Comparison of ENCODE assay signal across 16 mouse cellular contexts in genomic region chr13:52047937-52048336, GRCm38 (mm10).
DNase-seq lines count a peak whose midpoint lies in the region; ATAC-seq and TF ChIP-seq lines count a peak whose summit lies in the region.
"Had no signal": no experiment of that assay in that cellular context is flagged by ENCODE, and none has a peak within 500 bp of the region (broad histone marks: within the 10 kb centered on the region; RNA-seq: fewer than 3 reads in every experiment).

No protein-coding gene starts in this region.

- no peaks in the 10 kb centered on the region for H3K27me3 ChIP-seq in forebrain, postnatal 0 days (ENCODE audit: insufficient read depth, low read length)
- H3K27me3 ChIP-seq in forebrain, embryonic 10.5 days (ENCODE audit: poor library complexity, severe bottlenecking), result no peaks in the 10 kb centered on the region
- H3K27me3 ChIP-seq in neural tube, embryonic 13.5 days, result no peaks in the 10 kb centered on the region
- H3K27me3 ChIP-seq: forebrain, embryonic 13.5 days had no signal

- peaks cover 10% of the 10 kb centered on the region for H3K4me1 ChIP-seq in forebrain, postnatal 0 days (ENCODE audit: insufficient read depth)
- peaks cover 25% of the 10 kb centered on the region for H3K4me1 ChIP-seq in forebrain, embryonic 10.5 days
- H3K4me1 ChIP-seq in neural tube, embryonic 13.5 days (replicated peaks), result peaks cover 30% of the 10 kb centered on the region; the same call in 1 of the 2 replicates

- H3K9me3 ChIP-seq in forebrain, postnatal 0 days (ENCODE audit: low read length), result no peaks in the 10 kb centered on the region
- peaks cover 7% of the 10 kb centered on the region; the same call in 1 of the 2 replicates for H3K9me3 ChIP-seq in forebrain, embryonic 10.5 days
- H3K9me3 ChIP-seq in neural tube, embryonic 13.5 days, result no peaks in the 10 kb centered on the region
- H3K9me3 ChIP-seq: forebrain, embryonic 13.5 days had no signal

- H3K27ac ChIP-seq in forebrain, postnatal 0 days (ENCODE audit: low read depth, low read length), result no peak overlapping the region
- H3K27ac ChIP-seq in forebrain, embryonic 10.5 days, result no peak overlapping the region
- peak overlapping the region; percentile 1; the same call in 1 of the 2 replicates for H3K27ac ChIP-seq in left cerebral cortex, adult 2 months
- H3K27ac ChIP-seq in neural tube, embryonic 13.5 days (replicated peaks), result no peak overlapping the region; the same call in 1 of the 2 replicates

- H3K4me2 ChIP-seq in forebrain, postnatal 0 days (ENCODE audit: low read depth), result no peak overlapping the region
- no peak overlapping the region for H3K4me2 ChIP-seq in neural tube, embryonic 13.5 days
- H3K4me2 ChIP-seq: forebrain, embryonic 13.5 days; liver, embryonic 11.5 days had no signal

- intact Hi-C loops in left cerebral cortex, adult 2 months (cut with DNase I), result no loop called here

- H3K4me3 ChIP-seq in forebrain, postnatal 0 days (ENCODE audit: low read depth, low read length), result no peak overlapping the region
- H3K4me3 ChIP-seq in forebrain, embryonic 10.5 days, result no peak overlapping the region
- no peak overlapping the region for H3K4me3 ChIP-seq in left cerebral cortex, adult 2 months
- H3K4me3 ChIP-seq in neural tube, embryonic 13.5 days, result no peak overlapping the region
- H3K4me3 ChIP-seq: forebrain, embryonic 13.5 days had no signal

- DNase-seq in forebrain, postnatal 0 days, result no peak
- no peak for DNase-seq in forebrain, embryonic 10.5 days (ENCODE audit: extremely low spot score, low spot score)
- no peak for DNase-seq in left cerebral cortex, adult 2 months (ENCODE audit: extremely low spot score in 1 of 2, low spot score in 2 of 2)
- no peak for DNase-seq in left cerebral cortex, adult 11 months (ENCODE audit: low spot score)
- DNase-seq in neural tube, embryonic 10.5 days (ENCODE audit: extremely low spot score, low spot score), result no peak
- DNase-seq in spleen, postnatal 4 days (ENCODE audit: low spot score in 2 of 2), result no peak
- DNase-seq: cerebellum, adult 9-11 months; gastrocnemius, postnatal 25 days; kidney, adult 2 months; kidney, postnatal 10 days; thymus, postnatal 36 days had no signal

- WGBS in forebrain, postnatal 0 days, result 58% methylated on average over 6 of the region's 6 CpGs
- WGBS in forebrain, embryonic 10.5 days, result 87% methylated on average over 6 of the region's 6 CpGs
- 61% methylated on average over 6 of the region's 6 CpGs for WGBS in neural tube, embryonic 13.5 days

- peak; percentile 38; the same call in 1 of the 2 replicates for ATAC-seq in forebrain, postnatal 0 days
- ATAC-seq in neural tube, embryonic 13.5 days (ENCODE audit: low read depth), result 0 out of 2 replicates have a peak, but pooled peaks have one; percentile 19
- ATAC-seq in CD4-positive, CD25-positive, alpha-beta regulatory T cell, adult 4 months, result no peak
- ATAC-seq: forebrain, embryonic 13.5 days; inflammation-experienced regulatory T-cells, adult 6 months had no signal

- no peak for TF ChIP-seq CTCF in forebrain, postnatal 0 days (IDR thresholded peaks at IDR 0.05; ENCODE audit: low read depth)
- no peak for TF ChIP-seq CTCF in left cerebral cortex, adult 2 months (IDR thresholded peaks at IDR 0.05)

- no peaks in the 10 kb centered on the region for H3K36me3 ChIP-seq in forebrain, postnatal 0 days (ENCODE audit: insufficient read depth)
- H3K36me3 ChIP-seq in forebrain, embryonic 10.5 days (replicated peaks), result no peaks in the 10 kb centered on the region
- H3K36me3 ChIP-seq in neural tube, embryonic 13.5 days, result no peaks in the 10 kb centered on the region

- no peak overlapping the region for H3K9ac ChIP-seq in forebrain, postnatal 0 days
- no peak overlapping the region for H3K9ac ChIP-seq in neural tube, embryonic 13.5 days
- H3K9ac ChIP-seq: forebrain, embryonic 13.5 days had no signal
